Mouse (Mus musculus): ENCODE results near the gene Spata31d1b. TPM values are rescaled to one million over a fixed set of nuclear protein-coding genes. Genes with fewer than 3 reads are reported as not detected.
A peak's percentile ranks its signal among the peaks of the same experiment; 100 is the strongest.
"Not testable (repeated sequence)": the region's sequence is repeated elsewhere in the genome, so short reads cannot be mapped to it uniquely, and the experiment has no call there.

Spata31d1b gene
- total and polyA plus RNA-seq, 2 experiments from 2014 or later = not detected

- TF ChIP-seq EP300 (IDR thresholded peaks at IDR 0.05; ENCODE audit: low read depth) = no peak
- no peak for TF ChIP-seq CTCF (IDR thresholded peaks at IDR 0.05; ENCODE audit: low read depth)
- Histone ChIP-seq H3K36me3 (replicated peaks; ENCODE audit: control insufficient read depth, insufficient read depth, low read length) (no peaks in the 10 kb centered on the region), H3K4me1 (ENCODE audit: control insufficient read depth, insufficient read depth) (no peaks in the 10 kb centered on the region), H3K4me2 (ENCODE audit: low read depth, low read length) (no peak within 1 kb of the TSS), H3K9me3 (replicated peaks; ENCODE audit: control insufficient read depth, low read length) (no peaks in the 10 kb centered on the region), H3K9ac (replicated peaks; ENCODE audit: low read depth, low read length) (no peak within 1 kb of the TSS), H3K27me3 (ENCODE audit: control insufficient read depth, insufficient read depth, low read length) (no peaks in the 10 kb centered on the region), H3K4me3 (ENCODE audit: low read depth, low read length) (no peak within 1 kb of the TSS), H3K27ac (ENCODE audit: low read depth) (no peak within 1 kb of the TSS)
- WGBS = 77% methylated on average over 3 of the region's 3 CpGs
- no peak for ATAC-seq (ENCODE audit: insufficient read depth, low read depth)
- no peak for DNase-seq (ENCODE audit: low spot score)
These were observed 18.1 kb upstream of the Spata31d1b start, which contains the start of gene 4921517D22Rik for GRCm38 (mm10) chr13:59694008-59694407. Gene 4921517D22Rik (minus strand): TSS chr13:59694108.

GRCm38 (mm10) chr13:59695781-59696180, 16.3 kb upstream of the Spata31d1b start:
- no peak for TF ChIP-seq CTCF (IDR thresholded peaks at IDR 0.05; ENCODE audit: low read depth)
- TF ChIP-seq EP300 (IDR thresholded peaks at IDR 0.05; ENCODE audit: low read depth) = no peak
- H3K9me3 ChIP-seq (replicated peaks; ENCODE audit: control insufficient read depth, low read length) = no peaks in the 10 kb centered on the region
- H3K9ac ChIP-seq (replicated peaks; ENCODE audit: low read depth, low read length) = no peak overlapping the region
- no peaks in the 10 kb centered on the region for H3K4me1 ChIP-seq (ENCODE audit: control insufficient read depth, insufficient read depth)
- ATAC-seq (ENCODE audit: insufficient read depth, low read depth) (no peak), DNase-seq (ENCODE audit: low spot score) (no peak)
- no peak overlapping the region for H3K4me3 ChIP-seq (ENCODE audit: low read depth, low read length)
- WGBS = 84% methylated on average over 7 of the region's 7 CpGs
- no peaks in the 10 kb centered on the region for H3K27me3 ChIP-seq (ENCODE audit: control insufficient read depth, insufficient read depth, low read length)
- H3K4me2 ChIP-seq (ENCODE audit: low read depth, low read length) = no peak overlapping the region
- no peaks in the 10 kb centered on the region for H3K36me3 ChIP-seq (replicated peaks; ENCODE audit: control insufficient read depth, insufficient read depth, low read length)
- H3K27ac ChIP-seq (ENCODE audit: low read depth) = no peak overlapping the region

GRCm38 (mm10) chr13:59699131-59699530, 13.0 kb upstream of the Spata31d1b start:
- 91% methylated on average over 8 of the region's 8 CpGs for WGBS
- no peaks in the 10 kb centered on the region for H3K36me3 ChIP-seq (replicated peaks; ENCODE audit: control insufficient read depth, insufficient read depth, low read length)
- H3K9me3 ChIP-seq (replicated peaks; ENCODE audit: control insufficient read depth, low read length) = no peaks in the 10 kb centered on the region
- no peak for TF ChIP-seq CTCF (IDR thresholded peaks at IDR 0.05; ENCODE audit: low read depth)
- no peak for TF ChIP-seq EP300 (IDR thresholded peaks at IDR 0.05; ENCODE audit: low read depth)
- DNase-seq (ENCODE audit: low spot score) = no peak
- H3K4me3 ChIP-seq (ENCODE audit: low read depth, low read length) = no peak overlapping the region
- H3K4me2 ChIP-seq (ENCODE audit: low read depth, low read length) = no peak overlapping the region
- no peak overlapping the region for H3K27ac ChIP-seq (ENCODE audit: low read depth)
- no peaks in the 10 kb centered on the region for H3K4me1 ChIP-seq (ENCODE audit: control insufficient read depth, insufficient read depth)
- H3K9ac ChIP-seq (replicated peaks; ENCODE audit: low read depth, low read length) = no peak overlapping the region
- H3K27me3 ChIP-seq (ENCODE audit: control insufficient read depth, insufficient read depth, low read length) = 0 out of 2 replicates have a peak, but pooled peaks cover 4% of the 10 kb centered on the region
- no peak for ATAC-seq (ENCODE audit: insufficient read depth, low read depth)

- H3K4me1 ChIP-seq (ENCODE audit: control insufficient read depth, insufficient read depth); H3K36me3 ChIP-seq (replicated peaks; ENCODE audit: control insufficient read depth, insufficient read depth, low read length); H3K9me3 ChIP-seq (replicated peaks; ENCODE audit: control insufficient read depth, low read length); DNase-seq (ENCODE audit: low spot score); H3K4me3 ChIP-seq (ENCODE audit: low read depth, low read length); H3K9ac ChIP-seq (replicated peaks; ENCODE audit: low read depth, low read length); H3K27me3 ChIP-seq (ENCODE audit: control insufficient read depth, insufficient read depth, low read length); H3K27ac ChIP-seq (ENCODE audit: low read depth); H3K4me2 ChIP-seq (ENCODE audit: low read depth, low read length): not testable (repeated sequence)
- peak; percentile 60 for ATAC-seq (ENCODE audit: insufficient read depth, low read depth)
- 41% methylated on average over 1 of the region's 1 CpGs for WGBS
These were observed 11.9 kb upstream of the Spata31d1b start for GRCm38 (mm10) chr13:59700137-59700536.

- TF ChIP-seq CTCF (IDR thresholded peaks at IDR 0.05; ENCODE audit: low read depth) = no peak
- TF ChIP-seq EP300 (IDR thresholded peaks at IDR 0.05; ENCODE audit: low read depth) = no peak
- Histone ChIP-seq H3K4me2 (ENCODE audit: low read depth, low read length) (no peak overlapping the region), H3K9me3 (replicated peaks; ENCODE audit: control insufficient read depth, low read length) (no peaks in the 10 kb centered on the region), H3K36me3 (replicated peaks; ENCODE audit: control insufficient read depth, insufficient read depth, low read length) (no peaks in the 10 kb centered on the region), H3K4me1 (ENCODE audit: control insufficient read depth, insufficient read depth) (no peaks in the 10 kb centered on the region), H3K27ac (ENCODE audit: low read depth) (no peak overlapping the region), H3K4me3 (ENCODE audit: low read depth, low read length) (no peak overlapping the region), H3K9ac (replicated peaks; ENCODE audit: low read depth, low read length) (no peak overlapping the region), H3K27me3 (ENCODE audit: control insufficient read depth, insufficient read depth, low read length) (0 out of 2 replicates have a peak, but pooled peaks cover 4% of the 10 kb centered on the region)
- ATAC-seq (ENCODE audit: insufficient read depth, low read depth) (no peak), DNase-seq (ENCODE audit: low spot score) (no peak)
- WGBS = 71% methylated on average over 12 of the region's 12 CpGs
These were observed 8.6 kb upstream of the Spata31d1b start for GRCm38 (mm10) chr13:59703514-59703913.

GRCm38 (mm10) chr13:59704562-59704961, 7.5 kb upstream of the Spata31d1b start:
- H3K9me3 ChIP-seq (replicated peaks; ENCODE audit: control insufficient read depth, low read length) = no peaks in the 10 kb centered on the region
- no peak overlapping the region for H3K27ac ChIP-seq (ENCODE audit: low read depth)
- TF ChIP-seq CTCF (IDR thresholded peaks at IDR 0.05; ENCODE audit: low read depth) = peak; percentile 50
- no peak for TF ChIP-seq EP300 (IDR thresholded peaks at IDR 0.05; ENCODE audit: low read depth)
- 30% methylated on average over 12 of the region's 12 CpGs for WGBS
- peak overlapping the region; percentile 18; the same call in 1 of the 2 replicates for H3K4me2 ChIP-seq (ENCODE audit: low read depth, low read length)
- H3K36me3 ChIP-seq (replicated peaks; ENCODE audit: control insufficient read depth, insufficient read depth, low read length) = no peaks in the 10 kb centered on the region
- peak; percentile 13 for DNase-seq (ENCODE audit: low spot score)
- peak; percentile 54; the same call in 1 of the 2 replicates for ATAC-seq (ENCODE audit: insufficient read depth, low read depth)
- H3K27me3 ChIP-seq (ENCODE audit: control insufficient read depth, insufficient read depth, low read length) = 0 out of 2 replicates have a peak, but pooled peaks cover 4% of the 10 kb centered on the region
- H3K4me3 ChIP-seq (ENCODE audit: low read depth, low read length) = no peak overlapping the region
- no peaks in the 10 kb centered on the region for H3K4me1 ChIP-seq (ENCODE audit: control insufficient read depth, insufficient read depth)
- no peak overlapping the region for H3K9ac ChIP-seq (replicated peaks; ENCODE audit: low read depth, low read length)

Measured in heart, postnatal 0 days (tissue).